Mouse (Mus musculus) MEL-GATA-1-ER (cell line): ENCODE measurements around the gene Mov10.
"Not testable (repeated sequence)": the region's sequence is repeated elsewhere in the genome, so short reads cannot be mapped to it uniquely, and the experiment has no call there.

Experiments used
- DNase-seq: peaks from one replicate; pipeline ENCODE4 v3.0.0-alpha.2; 2012; ENCODE audit warnings: low read depth; ENCODE audit errors: extremely low read depth

Mov10 gene

GRCm38 (mm10) chr3:104817991-104818748 is at the start of gene Mov10:
Gene Mov10, minus strand, starts transcription at chr3:104818563.
- DNase-seq = peak; percentile 95

GRCm38 (mm10) chr3:104866674-104867073 is 48.3 kb upstream of the Mov10 start:
- not testable (repeated sequence) for DNase-seq

- peak; percentile 82 for DNase-seq
These were observed 47.0 kb upstream of the Mov10 start for GRCm38 (mm10) chr3:104865341-104865788.

GRCm38 (mm10) chr3:104864651-104865340 is 46.4 kb upstream of the Mov10 start:
- peak; percentile 65 for DNase-seq

GRCm38 (mm10) chr3:104863786-104864650 is 45.7 kb upstream of the Mov10 start, which contains the start of the genes St7l and Capza1:
Gene St7l, plus strand, starts transcription at chr3:104864005.
Gene Capza1, minus strand, starts transcription at chr3:104864505.
- DNase-seq = peak; percentile 95

- DNase-seq = peak; percentile 78
These were observed 40.2 kb upstream of the Mov10 start for GRCm38 (mm10) chr3:104858560-104858959.

GRCm38 (mm10) chr3:104856106-104856505 is 37.7 kb upstream of the Mov10 start:
- peak; percentile 32 for DNase-seq

- DNase-seq = peak; percentile 95
These were observed 36.5 kb upstream of the Mov10 start for GRCm38 (mm10) chr3:104854866-104855265.

- DNase-seq = no peak
These were observed 36.1 kb upstream of the Mov10 start for GRCm38 (mm10) chr3:104854465-104854864.

GRCm38 (mm10) chr3:104846601-104847000 is 28.2 kb upstream of the Mov10 start:
- DNase-seq = no peak

- DNase-seq = no peak
These were observed 22.7 kb upstream of the Mov10 start for GRCm38 (mm10) chr3:104841049-104841448.

- no peak for DNase-seq
These were observed 17.4 kb upstream of the Mov10 start for GRCm38 (mm10) chr3:104835797-104836196.

- DNase-seq = no peak
These were observed 4.0 kb upstream of the Mov10 start for GRCm38 (mm10) chr3:104822413-104822812.

- no peak for DNase-seq
These were observed 2.1 kb upstream of the Mov10 start for GRCm38 (mm10) chr3:104820426-104820825.

GRCm38 (mm10) chr3:104818749-104819134 is 379 bp upstream of the Mov10 start:
- DNase-seq = no peak

- no peak for DNase-seq
These were observed 827 bp downstream of the Mov10 start for GRCm38 (mm10) chr3:104817481-104817990.

- no peak for DNase-seq
These were observed 2.2 kb downstream of the Mov10 start for GRCm38 (mm10) chr3:104816130-104816529.

GRCm38 (mm10) chr3:104815346-104815745 is 3.0 kb downstream of the Mov10 start:
- no peak for DNase-seq

GRCm38 (mm10) chr3:104814746-104815145 is 3.6 kb downstream of the Mov10 start:
- DNase-seq = no peak

GRCm38 (mm10) chr3:104813227-104813626 is 5.1 kb downstream of the Mov10 start:
- DNase-seq = not testable (repeated sequence)

GRCm38 (mm10) chr3:104812254-104812653 is 6.1 kb downstream of the Mov10 start:
- DNase-seq = no peak
